Mouse (Mus musculus) embryonic fibroblast, embryonic 13.5 days (primary cell): ENCODE results near the gene Rbpj.

ENCODE experiments used
- CTCF ChIP-seq: IDR thresholded peaks from 2 replicates; pipeline ENCODE4 v1.5.1; 2011; ENCODE audit warnings: mild to moderate bottlenecking, control low read depth, low read length, moderate library complexity, borderline replicate concordance; ENCODE audit not compliant: insufficient read depth
- POLR2A ChIP-seq: IDR thresholded peaks from 2 replicates; pipeline ENCODE4 v1.6.1; 2011; ENCODE audit warnings: low read depth, mild to moderate bottlenecking, control low read depth, low read length, moderate library complexity

DNA sequence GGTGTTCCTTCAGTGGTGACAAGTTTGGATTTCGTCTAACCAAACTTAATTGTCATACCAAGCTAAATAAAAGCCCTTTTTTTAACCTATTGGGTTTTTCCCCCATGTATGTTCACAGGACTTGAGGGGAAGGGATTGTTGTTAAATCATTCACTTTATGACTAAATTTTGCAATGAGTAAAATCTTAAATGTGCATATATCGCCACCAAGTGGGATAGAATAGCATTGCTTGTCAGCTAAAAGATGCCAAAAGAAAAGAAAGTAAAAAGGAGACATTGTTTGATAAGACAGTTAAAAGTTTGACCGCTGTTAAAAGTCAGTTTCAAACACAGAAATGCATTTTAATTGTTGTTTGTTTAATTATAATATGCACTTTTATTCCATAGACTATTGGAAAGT, 172.7 kb downstream of the Rbpj start:
- no peak for TF ChIP-seq CTCF
- no peak for TF ChIP-seq POLR2A
